Mouse (Mus musculus) forebrain, embryonic 15.5 days (tissue): Measurements from ENCODE around the gene Sod2. TPM values are rescaled to one million over a fixed set of nuclear protein-coding genes. Genes with fewer than 3 reads are reported as not detected.
"Not testable (repeated sequence)": the region's sequence is repeated elsewhere in the genome, so short reads cannot be mapped to it uniquely, and the experiment has no call there.

Source experiments
- ATAC-seq: fragments of 200-750 bp; cut with Nextera tagmentation; replicated peaks from 2 replicates; pipeline ENCODE4 v1.8.0; 2017; ENCODE audit warnings: mild to moderate bottlenecking, moderate TSS enrichment, moderate library complexity
- H3K27ac ChIP-seq: fragments of 300-500 bp; sonication (generic); replicated peaks from 2 replicates; pipeline ENCODE4 v1.5.1; 2015; ENCODE audit warnings: mild to moderate bottlenecking, inconsistent platforms
- H3K27me3 ChIP-seq: fragments of 300-500 bp; sonication (generic); 2 replicates; pipeline ENCODE4 v1.6.1; 2015; ENCODE audit warnings: inconsistent platforms
- H3K36me3 ChIP-seq: fragments of 300-500 bp; sonication (generic); 2 replicates; pipeline ENCODE4 v1.6.1; 2015; ENCODE audit warnings: mild to moderate bottlenecking, inconsistent platforms
- H3K4me1 ChIP-seq: fragments of 300-500 bp; sonication (generic); 2 replicates; pipeline ENCODE4 v1.6.1; 2015; ENCODE audit warnings: inconsistent platforms
- H3K4me2 ChIP-seq: fragments of 300-500 bp; sonication (generic); replicated peaks from 2 replicates; pipeline ENCODE4 v1.6.1; 2015; ENCODE audit warnings: mild to moderate bottlenecking, inconsistent platforms
- H3K4me3 ChIP-seq: fragments of 300-500 bp; sonication (generic); 2 replicates; pipeline ENCODE4 v1.5.1; 2015; ENCODE audit warnings: mild to moderate bottlenecking, inconsistent platforms
- H3K9ac ChIP-seq: fragments of 300-500 bp; sonication (generic); replicated peaks from 2 replicates; pipeline ENCODE4 v1.6.1; 2015; ENCODE audit warnings: mild to moderate bottlenecking, inconsistent platforms
- H3K9me3 ChIP-seq: fragments of 300-500 bp; sonication (generic); 2 replicates; pipeline ENCODE4 v1.6.1; 2016; ENCODE audit warnings: inconsistent platforms
- WGBS: fragments of 180-500 bp; shearing (Covaris S2); methylation state at CpG from one replicate; pipeline ENCODE4 v1.1.7; 2015; ENCODE audit warnings: mixed read lengths; 5-methylcytosine and 5-hydroxymethylcytosine counted together
- polyA plus RNA-seq: library from polyadenylated mRNA; unstranded; fragments of >200 nt; fragmentation: Nextera tagmentation; extraction: Ambion mirVana; gene quantifications from 2 replicates; pipeline ENCODE4 v1.2.1, GENCODE M21; 2015

The Sod2 gene
- 113 and 121 TPM in 2 replicates for polyA plus RNA-seq

DNA sequence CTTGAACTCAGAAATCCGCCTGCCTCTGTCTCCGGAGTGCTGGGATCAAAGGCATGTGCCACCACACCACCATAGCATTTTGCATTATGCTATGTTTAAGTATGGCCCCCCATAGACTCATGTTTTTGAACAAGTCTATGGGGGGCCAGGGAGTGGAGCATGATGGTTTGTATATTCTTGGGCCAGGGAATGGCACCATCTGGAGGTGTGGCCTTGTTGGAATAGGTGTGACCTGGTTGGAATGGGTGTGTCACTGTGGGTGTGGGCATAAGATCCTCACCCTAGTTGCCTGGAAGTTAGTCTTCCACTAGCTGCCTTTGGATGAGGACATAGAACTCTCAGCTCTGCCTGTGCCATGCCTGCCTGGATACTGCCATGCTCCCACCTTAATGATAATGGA is at the start of gene Sod2:
Gene Sod2 (plus strand): TSS at position 301 of the 400 bp plus-strand sequence.
- peak within 1 kb of the TSS; percentile 87 for H3K27ac ChIP-seq
- H3K4me2 ChIP-seq: peak within 1 kb of the TSS; percentile 71

DNA sequence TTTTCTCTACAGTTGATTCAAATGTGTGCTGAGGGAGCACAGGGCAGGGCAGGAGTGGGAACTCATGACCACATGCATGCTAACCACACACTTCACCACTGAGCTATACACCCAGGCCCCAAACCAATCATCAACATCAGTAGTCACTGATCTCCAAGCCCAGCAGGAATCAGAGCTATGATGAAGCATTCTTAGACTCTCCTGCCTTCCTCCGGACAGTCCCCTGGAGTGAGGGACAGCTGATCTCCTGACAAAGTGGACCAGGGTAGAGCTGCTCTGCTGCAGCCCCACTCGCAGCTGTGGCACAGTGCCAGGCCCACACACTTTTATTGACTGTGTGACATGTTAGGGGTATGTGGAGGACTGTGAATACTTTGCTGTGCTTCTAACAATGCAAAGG is 47.3 kb upstream of the Sod2 start:
- H3K9ac ChIP-seq, ATAC-seq, H3K27ac ChIP-seq, H3K27me3 ChIP-seq, H3K9me3 ChIP-seq: not testable (repeated sequence)
- 10% methylated on average over 2 of the region's 2 CpGs for WGBS
- H3K36me3 ChIP-seq: peaks cover 14% of the 10 kb centered on the region
- H3K4me2 ChIP-seq: peak overlapping the region; percentile 43
- peak overlapping the region; percentile 33 for H3K4me3 ChIP-seq
- H3K4me1 ChIP-seq: peaks cover 19% of the 10 kb centered on the region

More for the DNA sequence above, at the start of gene Sod2:
- H3K4me1 ChIP-seq: peaks cover 17% of the 10 kb centered on the region
- H3K36me3 ChIP-seq, ATAC-seq, H3K9me3 ChIP-seq, H3K27me3 ChIP-seq: not testable (repeated sequence)
- 88% methylated on average over 2 of the region's 2 CpGs for WGBS
- peak within 1 kb of the TSS; percentile 97 for H3K4me3 ChIP-seq
- peak within 1 kb of the TSS; percentile 78 for H3K9ac ChIP-seq

DNA sequence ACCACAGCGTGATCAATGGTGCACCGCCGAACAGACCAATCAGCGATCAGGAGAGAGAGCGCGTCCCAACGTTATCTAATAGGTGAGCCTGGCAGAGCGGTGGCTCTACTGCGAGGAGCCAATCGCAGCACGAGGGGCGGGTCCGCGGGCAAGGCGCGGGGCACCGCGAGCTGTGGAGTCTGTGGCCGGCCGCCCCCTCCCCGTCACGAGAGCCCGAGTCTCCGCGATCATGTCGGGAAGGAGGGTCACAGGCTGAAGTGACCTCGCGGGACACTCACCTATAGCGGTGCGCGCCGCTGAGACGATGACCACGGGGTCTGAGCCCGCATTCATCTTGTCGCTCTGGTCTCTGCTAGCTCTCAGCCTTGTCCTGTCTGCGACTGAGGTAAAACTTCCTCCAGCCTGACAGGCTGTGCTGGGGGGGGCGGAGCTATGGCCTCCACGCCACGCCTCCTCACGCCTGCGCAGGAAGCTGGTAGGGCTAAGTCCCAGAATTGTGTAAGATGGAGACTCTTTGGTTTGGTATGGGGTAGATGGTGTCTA is 46.2 kb upstream of the Sod2 start, which contains the start of gene Acat2:
Gene Acat2 (minus strand): TSS at position 417 of the 543 bp plus-strand sequence.
- under 1% methylated on average over 42 of the region's 42 CpGs for WGBS
- Histone ChIP-seq H3K4me1 (peaks cover 19% of the 10 kb centered on the region), H3K27ac (peak within 1 kb of the TSS; percentile 97), H3K27me3 (no peaks in the 10 kb centered on the region), H3K4me3 (peak within 1 kb of the TSS; percentile 85), H3K9ac (peak within 1 kb of the TSS; percentile 70), H3K4me2 (peak within 1 kb of the TSS; percentile 76), H3K36me3 (peaks cover 14% of the 10 kb centered on the region), H3K9me3 (no peaks in the 10 kb centered on the region)
- ATAC-seq: peak; percentile 99

DNA sequence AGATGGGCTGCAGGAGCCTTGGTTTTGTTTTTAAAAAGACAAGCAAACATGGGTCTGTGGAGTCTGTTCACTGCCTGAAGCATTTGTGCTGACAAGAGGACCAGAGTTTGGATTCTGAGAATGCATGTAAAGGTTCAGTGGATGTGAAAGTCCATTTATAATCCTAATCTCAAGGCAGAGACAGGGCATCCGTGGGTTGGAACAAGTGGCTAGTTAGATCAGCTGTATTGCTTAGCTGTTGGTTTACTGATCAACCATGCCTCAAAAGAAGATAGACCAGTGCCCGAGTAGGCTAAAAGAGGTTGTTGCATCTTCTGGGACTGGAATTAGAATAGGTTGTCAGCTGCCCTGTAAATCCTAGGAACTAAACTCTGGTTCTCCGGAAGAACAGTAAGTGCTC is 43.2 kb upstream of the Sod2 start:
- Histone ChIP-seq H3K4me1 (peaks cover 15% of the 10 kb centered on the region), H3K9ac (no peak overlapping the region), H3K27ac (no peak overlapping the region), H3K9me3 (no peaks in the 10 kb centered on the region), H3K4me2 (no peak overlapping the region), H3K4me3 (no peak overlapping the region), H3K27me3 (no peaks in the 10 kb centered on the region), H3K36me3 (peaks cover 30% of the 10 kb centered on the region)
- ATAC-seq: no peak
- WGBS: 89% methylated on average over 3 of the region's 3 CpGs

DNA sequence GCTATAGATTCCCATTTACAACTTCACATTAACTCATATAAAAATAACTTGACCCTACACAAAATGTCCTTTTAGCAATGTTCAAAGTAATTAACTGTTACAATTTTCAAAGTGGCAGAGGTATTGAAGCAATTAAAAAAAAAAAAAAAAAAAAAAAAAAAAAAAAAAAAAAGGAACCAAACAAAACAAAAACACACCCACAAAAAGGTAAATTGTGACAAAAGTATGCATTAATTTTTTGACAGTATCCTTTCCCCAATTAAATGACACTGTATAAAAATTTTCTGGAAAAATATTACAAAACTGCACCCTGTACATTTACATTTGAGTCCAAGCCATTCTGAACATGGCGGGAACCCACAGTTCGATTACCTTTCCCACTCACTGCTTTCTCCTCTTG is 39.5 kb upstream of the Sod2 start:
- H3K36me3 ChIP-seq: peaks cover 44% of the 10 kb centered on the region
- no peak overlapping the region for H3K4me3 ChIP-seq
- H3K27ac ChIP-seq: no peak overlapping the region
- H3K27me3 ChIP-seq: no peaks in the 10 kb centered on the region
- no peak for ATAC-seq
- H3K4me1 ChIP-seq: no peaks in the 10 kb centered on the region
- no peak overlapping the region for H3K4me2 ChIP-seq
- no peaks in the 10 kb centered on the region for H3K9me3 ChIP-seq
- no peak overlapping the region for H3K9ac ChIP-seq
- 88% methylated on average over 2 of the region's 2 CpGs for WGBS

DNA sequence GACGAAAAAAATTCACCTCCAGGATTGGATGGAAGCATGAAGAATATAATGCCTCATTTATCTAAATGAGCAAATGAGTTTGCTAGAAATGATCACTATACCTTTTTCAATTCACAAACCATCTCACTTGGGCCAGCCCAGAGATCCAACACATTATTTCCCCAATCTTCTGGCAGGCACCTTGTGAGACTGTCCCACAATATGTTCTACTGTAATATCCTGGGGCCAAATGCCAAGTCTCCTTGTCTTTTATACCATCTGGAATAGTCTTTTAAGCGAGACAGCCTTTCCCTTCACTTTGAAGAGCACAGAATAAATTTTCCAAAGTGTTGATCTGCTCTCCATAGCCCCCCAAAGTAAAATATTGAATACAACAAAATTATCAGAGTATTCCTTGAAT is 32.8 kb upstream of the Sod2 start:
- Histone ChIP-seq H3K27me3 (no peaks in the 10 kb centered on the region), H3K4me1 (no peaks in the 10 kb centered on the region), H3K4me2 (no peak overlapping the region), H3K4me3 (no peak overlapping the region), H3K9ac (no peak overlapping the region), H3K36me3 (peaks cover 50% of the 10 kb centered on the region), H3K27ac (no peak overlapping the region), H3K9me3 (no peaks in the 10 kb centered on the region)
- no peak for ATAC-seq
- 70% methylated on average over 2 of the region's 2 CpGs for WGBS

DNA sequence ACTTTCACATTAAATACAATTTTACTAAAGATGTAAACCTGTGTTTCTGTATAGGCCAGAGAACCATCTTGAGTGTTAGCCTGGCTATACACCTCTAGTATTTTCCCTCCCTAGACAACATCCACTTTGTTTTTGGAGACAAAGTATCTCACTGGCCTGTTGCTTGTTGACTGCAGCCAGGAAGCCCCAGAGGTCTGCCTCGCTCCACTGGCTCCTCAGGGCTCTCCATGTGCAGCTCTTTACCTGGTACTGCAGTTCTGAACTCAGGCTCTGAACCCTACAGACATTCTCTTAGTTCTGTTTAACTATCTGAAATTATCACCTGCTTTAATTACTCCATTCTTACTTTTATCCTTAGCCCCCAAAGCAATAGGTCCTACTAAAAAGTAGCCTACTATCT is 28.1 kb upstream of the Sod2 start:
- Histone ChIP-seq H3K27ac (no peak overlapping the region), H3K27me3 (no peaks in the 10 kb centered on the region), H3K36me3 (peaks cover 65% of the 10 kb centered on the region), H3K4me2 (no peak overlapping the region), H3K9ac (no peak overlapping the region), H3K9me3 (no peaks in the 10 kb centered on the region), H3K4me1 (no peaks in the 10 kb centered on the region), H3K4me3 (no peak overlapping the region)
- ATAC-seq: no peak
- 95% methylated on average over 1 of the region's 1 CpGs for WGBS

DNA sequence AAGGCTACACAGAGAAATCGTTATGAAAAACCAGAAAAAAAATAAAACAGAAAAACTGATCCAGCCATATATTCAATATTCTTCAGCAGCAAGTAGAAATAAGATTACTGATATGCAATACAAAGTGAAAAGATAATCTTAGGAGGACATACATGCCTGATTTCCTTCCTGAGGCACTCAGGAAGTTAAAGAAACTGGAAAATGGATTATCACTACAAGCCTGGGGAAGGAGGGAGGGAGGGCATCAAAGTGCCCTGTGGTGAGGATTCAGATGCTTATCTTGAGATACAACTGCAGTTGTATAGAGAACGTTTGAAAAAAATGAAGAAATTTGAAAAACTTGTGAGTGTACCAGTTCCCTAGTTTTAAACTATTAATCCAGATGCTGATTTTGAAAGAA is 22.7 kb upstream of the Sod2 start:
- H3K9me3 ChIP-seq: no peaks in the 10 kb centered on the region
- no peak overlapping the region for H3K4me2 ChIP-seq
- H3K27me3 ChIP-seq: no peaks in the 10 kb centered on the region
- no peak overlapping the region for H3K9ac ChIP-seq
- 85% methylated on average over 2 of the region's 2 CpGs for WGBS
- H3K36me3 ChIP-seq: peaks cover 54% of the 10 kb centered on the region
- no peak for ATAC-seq
- peaks cover 6% of the 10 kb centered on the region for H3K4me1 ChIP-seq
- H3K4me3 ChIP-seq: no peak overlapping the region
- H3K27ac ChIP-seq: no peak overlapping the region

DNA sequence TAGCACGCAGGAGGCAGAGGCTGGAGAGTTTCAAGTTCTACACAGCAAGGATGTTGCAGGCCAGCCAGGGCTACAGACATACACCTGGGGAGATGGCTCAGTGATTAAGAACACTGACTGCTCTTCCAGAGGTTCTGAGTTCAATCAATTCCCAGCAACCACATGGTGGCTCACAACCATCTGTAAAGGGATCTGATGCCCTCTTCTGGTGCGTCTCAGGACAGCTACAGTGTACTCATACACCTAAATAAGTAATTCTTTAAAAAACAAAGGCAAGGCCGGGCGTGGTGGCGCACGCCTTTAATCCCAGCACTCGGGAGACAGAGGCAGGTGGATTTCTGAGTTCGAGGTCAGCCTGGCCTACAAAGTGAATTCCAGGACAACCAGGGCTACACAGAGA is 18.6 kb upstream of the Sod2 start:
- H3K9me3 ChIP-seq, H3K4me2 ChIP-seq, H3K4me3 ChIP-seq, H3K9ac ChIP-seq, H3K27ac ChIP-seq, H3K27me3 ChIP-seq, ATAC-seq: not testable (repeated sequence)
- Histone ChIP-seq H3K4me1 (peaks cover 25% of the 10 kb centered on the region), H3K36me3 (peaks cover 23% of the 10 kb centered on the region)
- whole genome bisulfite sequencing: 96% methylated on average over 8 of the region's 8 CpGs

- H3K9me3 ChIP-seq: no peaks in the 10 kb centered on the region
- ATAC-seq: no peak
- peak overlapping the region; percentile 99 for H3K4me3 ChIP-seq
- H3K27ac ChIP-seq: peak overlapping the region; percentile 100
- WGBS: 60% methylated on average over 8 of the region's 8 CpGs
- H3K4me2 ChIP-seq: peak overlapping the region; percentile 75
- H3K36me3 ChIP-seq: 0 out of 2 replicates have a peak, but pooled peaks cover 6% of the 10 kb centered on the region
- peaks cover 29% of the 10 kb centered on the region for H3K4me1 ChIP-seq
- H3K9ac ChIP-seq: peak overlapping the region; percentile 100
- no peaks in the 10 kb centered on the region for H3K27me3 ChIP-seq
Observed at GRCm38 (mm10) chr17:12990567-12991145, 16.0 kb upstream of the Sod2 start.

DNA sequence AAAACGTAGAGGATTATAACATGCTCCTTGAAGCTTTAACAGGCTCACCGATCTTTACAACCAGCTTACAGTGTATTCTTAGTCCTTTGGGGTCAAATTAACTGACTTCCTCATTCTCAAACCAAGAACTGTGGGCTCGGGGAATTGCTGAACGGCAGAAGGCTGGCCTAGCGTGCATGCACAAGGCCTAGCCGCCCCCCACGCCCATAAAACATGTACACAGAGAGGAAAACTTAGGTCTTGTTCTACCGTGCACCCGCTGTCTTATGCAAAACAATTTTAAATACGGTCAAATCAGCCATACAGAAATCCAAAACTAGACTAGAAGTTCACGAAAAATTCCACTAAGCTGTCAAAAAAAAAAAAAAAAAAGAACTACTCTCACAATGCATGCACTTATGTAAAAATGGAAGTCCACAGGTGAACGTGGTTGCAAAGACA is 15.4 kb upstream of the Sod2 start:
- Histone ChIP-seq H3K9ac (peak overlapping the region; percentile 100), H3K4me1 (peaks cover 29% of the 10 kb centered on the region), H3K27me3 (no peaks in the 10 kb centered on the region), H3K9me3 (no peaks in the 10 kb centered on the region), H3K4me2 (peak overlapping the region; percentile 75), H3K36me3 (0 out of 2 replicates have a peak, but pooled peaks cover 5% of the 10 kb centered on the region), H3K27ac (peak overlapping the region; percentile 100), H3K4me3 (peak overlapping the region; percentile 99)
- WGBS: 2% methylated on average over 12 of the region's 12 CpGs
- ATAC-seq: no peak

DNA sequence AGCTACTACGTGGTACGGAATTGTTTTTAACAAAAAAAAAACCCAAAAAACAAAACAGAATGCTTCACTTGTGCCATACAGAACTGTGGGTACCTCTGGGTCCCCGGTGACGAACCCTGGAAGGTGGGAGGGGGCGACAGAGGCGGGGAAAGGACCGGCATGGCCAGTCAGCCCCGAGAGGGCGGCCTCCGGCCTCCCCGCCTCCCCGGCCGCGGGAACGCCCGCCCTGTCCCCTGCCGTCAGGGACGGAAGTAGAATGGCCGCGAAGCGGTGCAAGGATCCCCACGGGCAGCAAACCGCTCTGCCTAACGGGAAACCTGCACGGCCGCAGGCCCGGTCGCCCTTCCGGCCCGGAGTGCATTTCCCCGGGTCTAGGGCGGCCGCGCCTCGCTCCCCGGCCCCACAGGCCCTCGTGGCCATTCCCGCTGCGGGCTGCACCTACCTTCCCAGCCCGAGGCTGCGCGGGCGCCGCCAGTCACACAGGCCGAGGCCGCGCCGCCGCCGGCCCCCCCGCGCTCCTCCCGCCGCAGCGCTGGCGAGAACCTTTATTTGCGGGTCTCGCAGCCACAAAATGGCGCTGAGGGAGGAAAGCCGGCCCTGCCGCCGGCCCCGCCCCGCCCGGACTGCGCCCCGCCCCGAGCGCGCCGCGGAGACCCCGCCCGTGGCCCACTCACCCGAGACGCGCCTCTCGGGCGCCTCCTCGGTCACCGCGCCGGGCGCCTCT is 14.8 kb upstream of the Sod2 start:
- peaks cover 29% of the 10 kb centered on the region for H3K4me1 ChIP-seq
- H3K9me3 ChIP-seq: no peaks in the 10 kb centered on the region
- H3K36me3 ChIP-seq: 0 out of 2 replicates have a peak, but pooled peaks cover 5% of the 10 kb centered on the region
- H3K9ac ChIP-seq: peak overlapping the region; percentile 100
- peak overlapping the region; percentile 100 for H3K27ac ChIP-seq
- WGBS: under 1% methylated on average over 76 of the region's 84 CpGs
- no peaks in the 10 kb centered on the region for H3K27me3 ChIP-seq
- peak overlapping the region; percentile 76 for H3K4me2 ChIP-seq
- ATAC-seq: peak; percentile 91
- peak overlapping the region; percentile 99 for H3K4me3 ChIP-seq
